ENCODE assay signal across 8 mouse cellular contexts in genomic region chr7:44471880-44472557, GRCm38 (mm10). TPM values are rescaled to one million over a fixed set of nuclear protein-coding genes. Genes with fewer than 3 reads are reported as not detected.
DNase-seq lines count a peak whose midpoint lies in the region; ATAC-seq and TF ChIP-seq lines count a peak whose summit lies in the region.

No protein-coding gene starts in this region.

- TF ChIP-seq CTCF in kidney, adult 2 months (conservative IDR thresholded peaks at IDR 0.05; ENCODE audit: insufficient read depth, insufficient read length, low read depth, low read length): no peak

- TF ChIP-seq POLR2A in kidney, adult 2 months (IDR thresholded peaks at IDR 0.05; ENCODE audit: low read depth, low read length): no peak

- no peak for ATAC-seq in forebrain, embryonic 11.5 days (replicated peaks; ENCODE audit: low FRiP score)
- no peak for ATAC-seq in forebrain, embryonic 13.5 days
- ATAC-seq in midbrain, embryonic 15.5 days (replicated peaks): no peak

- no peak overlapping the region for H3K27ac ChIP-seq in forebrain, embryonic 11.5 days (ENCODE audit: low read depth, low read length)
- H3K27ac ChIP-seq in forebrain, embryonic 13.5 days: no peak overlapping the region
- H3K27ac ChIP-seq in midbrain, embryonic 15.5 days: no peak overlapping the region
- H3K27ac ChIP-seq in kidney, adult 2 months (ENCODE audit: insufficient read depth, low read depth, low read length): no peak overlapping the region

- peaks cover 22% of the 10 kb centered on the region for H3K4me1 ChIP-seq in forebrain, embryonic 11.5 days (replicated peaks; ENCODE audit: control insufficient read depth, insufficient read depth, low read length)
- peaks cover 55% of the 10 kb centered on the region for H3K4me1 ChIP-seq in forebrain, embryonic 13.5 days
- H3K4me1 ChIP-seq in midbrain, embryonic 15.5 days: peaks cover 48% of the 10 kb centered on the region
- H3K4me1 ChIP-seq in kidney, adult 2 months (ENCODE audit: control insufficient read depth, insufficient read depth, low read length): no peaks in the 10 kb centered on the region

- no peak overlapping the region for H3K4me2 ChIP-seq in forebrain, embryonic 11.5 days (ENCODE audit: low read depth, low read length, severe bottlenecking)
- H3K4me2 ChIP-seq in forebrain, embryonic 13.5 days: no peak overlapping the region
- no peak overlapping the region for H3K4me2 ChIP-seq in midbrain, embryonic 15.5 days

- 51% methylated on average over 6 of the region's 6 CpGs for WGBS in forebrain, embryonic 11.5 days
- WGBS in forebrain, embryonic 13.5 days: 47% methylated on average over 6 of the region's 6 CpGs
- WGBS in midbrain, embryonic 15.5 days: 47% methylated on average over 6 of the region's 6 CpGs
- WGBS in kidney, adult 2 months: 47% methylated on average over 6 of the region's 6 CpGs

- no peaks in the 10 kb centered on the region for H3K9me3 ChIP-seq in forebrain, embryonic 11.5 days (ENCODE audit: control insufficient read depth, low read length)
- H3K9me3 ChIP-seq in forebrain, embryonic 13.5 days (replicated peaks): no peaks in the 10 kb centered on the region
- H3K9me3 ChIP-seq in midbrain, embryonic 15.5 days: no peaks in the 10 kb centered on the region

- peak; percentile 49 for DNase-seq in forebrain, embryonic 11.5 days (ENCODE audit: low spot score)
- peak; percentile 8 for DNase-seq in urinary bladder, adult 2 months (ENCODE audit: low spot score)
- DNase-seq in urinary bladder, postnatal 25 days (ENCODE audit: low spot score): no peak
- DNase-seq in heart, postnatal 4 days: peak; percentile 80
- DNase-seq in kidney, adult 2 months: no peak
- DNase-seq in T-cell, adult 2 months (ENCODE audit: low spot score): no peak

- no peaks in the 10 kb centered on the region for H3K36me3 ChIP-seq in forebrain, embryonic 11.5 days (ENCODE audit: control insufficient read depth, insufficient read depth, low read length)
- peaks cover 2% of the 10 kb centered on the region; the same call in 1 of the 2 replicates for H3K36me3 ChIP-seq in forebrain, embryonic 13.5 days (ENCODE audit: poor library complexity, severe bottlenecking)
- no peaks in the 10 kb centered on the region for H3K36me3 ChIP-seq in midbrain, embryonic 15.5 days (replicated peaks)
- H3K36me3 ChIP-seq in kidney, adult 2 months (ENCODE audit: control insufficient read depth, insufficient read depth, low read length): no peaks in the 10 kb centered on the region

- no peak overlapping the region for H3K4me3 ChIP-seq in forebrain, embryonic 11.5 days (ENCODE audit: low read depth, low read length)
- no peak overlapping the region for H3K4me3 ChIP-seq in forebrain, embryonic 13.5 days
- no peak overlapping the region for H3K4me3 ChIP-seq in midbrain, embryonic 15.5 days
- no peak overlapping the region for H3K4me3 ChIP-seq in kidney, adult 2 months (ENCODE audit: insufficient read depth, low read depth, low read length)

- no peak overlapping the region for H3K9ac ChIP-seq in forebrain, embryonic 11.5 days (ENCODE audit: low read length)
- H3K9ac ChIP-seq in forebrain, embryonic 13.5 days: no peak overlapping the region
- H3K9ac ChIP-seq in midbrain, embryonic 15.5 days: no peak overlapping the region

- H3K27me3 ChIP-seq in forebrain, embryonic 11.5 days (ENCODE audit: control insufficient read depth, insufficient read depth, low read length): no peaks in the 10 kb centered on the region
- H3K27me3 ChIP-seq in forebrain, embryonic 13.5 days: peaks cover 7% of the 10 kb centered on the region
- no peaks in the 10 kb centered on the region for H3K27me3 ChIP-seq in midbrain, embryonic 15.5 days (replicated peaks)
- H3K27me3 ChIP-seq in kidney, adult 2 months (replicated peaks; ENCODE audit: control insufficient read depth, insufficient read depth, low read length): no peaks in the 10 kb centered on the region

RNA-seq across cellular contexts. Expression of gene Josd2, which starts 4.2 kb away (rescaled TPM):
- 60.9 and 68.9 TPM in 2 replicates for polyA plus RNA-seq in forebrain, embryonic 11.5 days (2014; fragmentation: Nextera tagmentation; extraction: Ambion mirVana)
- 49.0 and 56.1 TPM in 2 replicates for polyA plus RNA-seq in forebrain, embryonic 13.5 days (2015; fragmentation: Nextera tagmentation; extraction: Ambion mirVana)
- polyA plus RNA-seq in urinary bladder, adult 2 months (2012; rRNA removed): 85.0 and 110 TPM in 2 replicates
- 10 to 100 TPM; 71.8 to 81.4 TPM for total RNA-seq in heart, postnatal 4 days (2021)
- 38.8 and 42.2 TPM in 2 replicates for polyA plus RNA-seq in midbrain, embryonic 15.5 days (2015; fragmentation: Nextera tagmentation; extraction: Ambion mirVana)
- 92.8 and 129 TPM in 2 replicates for polyA plus RNA-seq in kidney, adult 2 months (2012; rRNA removed)

RNA-seq across cellular contexts. Expression of gene Aspdh, which starts 6.8 kb away (rescaled TPM):
- 2.6 and 2.9 TPM in 2 replicates for polyA plus RNA-seq in forebrain, embryonic 11.5 days (2014; fragmentation: Nextera tagmentation; extraction: Ambion mirVana)
- 3.8 and 4.0 TPM in 2 replicates for polyA plus RNA-seq in forebrain, embryonic 13.5 days (2015; fragmentation: Nextera tagmentation; extraction: Ambion mirVana)
- 0.10 and 0.22 TPM in 2 replicates for polyA plus RNA-seq in urinary bladder, adult 2 months (2012; rRNA removed)
- total RNA-seq in heart, postnatal 4 days (2021): 1 to 10 TPM; 2.2 TPM
- 5.8 and 6.0 TPM in 2 replicates for polyA plus RNA-seq in midbrain, embryonic 15.5 days (2015; fragmentation: Nextera tagmentation; extraction: Ambion mirVana)
- 224 and 293 TPM in 2 replicates for polyA plus RNA-seq in kidney, adult 2 months (2012; rRNA removed)

RNA-seq across cellular contexts. Expression of gene Emc10, which starts 24.3 kb away (rescaled TPM):
- 115 and 124 TPM in 2 replicates for polyA plus RNA-seq in forebrain, embryonic 11.5 days (2014; fragmentation: Nextera tagmentation; extraction: Ambion mirVana)
- polyA plus RNA-seq in forebrain, embryonic 13.5 days (2015; fragmentation: Nextera tagmentation; extraction: Ambion mirVana): 101 and 106 TPM in 2 replicates
- polyA plus RNA-seq in urinary bladder, adult 2 months (2012; rRNA removed): 127 TPM in 2 replicates
- 10 to 100 TPM; 91.4 to 93.4 TPM for total RNA-seq in heart, postnatal 4 days (2021)
- polyA plus RNA-seq in midbrain, embryonic 15.5 days (2015; fragmentation: Nextera tagmentation; extraction: Ambion mirVana): 145 and 162 TPM in 2 replicates
- polyA plus RNA-seq in kidney, adult 2 months (2012; rRNA removed): 298 and 346 TPM in 2 replicates

RNA-seq across cellular contexts. Expression of gene Fam71e1, which starts 24.4 kb away (rescaled TPM):
- 22.3 and 25.3 TPM in 2 replicates for polyA plus RNA-seq in forebrain, embryonic 11.5 days (2014; fragmentation: Nextera tagmentation; extraction: Ambion mirVana)
- polyA plus RNA-seq in forebrain, embryonic 13.5 days (2015; fragmentation: Nextera tagmentation; extraction: Ambion mirVana): 30.1 and 35.0 TPM in 2 replicates
- 10.0 and 12.5 TPM in 2 replicates for polyA plus RNA-seq in urinary bladder, adult 2 months (2012; rRNA removed)
- 1 to 10 TPM; 6.3 to 6.7 TPM for total RNA-seq in heart, postnatal 4 days (2021)
- 30.1 and 36.6 TPM in 2 replicates for polyA plus RNA-seq in midbrain, embryonic 15.5 days (2015; fragmentation: Nextera tagmentation; extraction: Ambion mirVana)
- polyA plus RNA-seq in kidney, adult 2 months (2012; rRNA removed): 12.2 and 18.6 TPM in 2 replicates

RNA-seq across cellular contexts. Expression of gene Lrrc4b, which starts 43.2 kb away (rescaled TPM):
- polyA plus RNA-seq in forebrain, embryonic 11.5 days (2014; fragmentation: Nextera tagmentation; extraction: Ambion mirVana): 8.2 and 9.8 TPM in 2 replicates
- polyA plus RNA-seq in forebrain, embryonic 13.5 days (2015; fragmentation: Nextera tagmentation; extraction: Ambion mirVana): 11.6 and 12.6 TPM in 2 replicates
- 1.7 and 2.3 TPM in 2 replicates for polyA plus RNA-seq in urinary bladder, adult 2 months (2012; rRNA removed)
- 10 to 100 TPM; 50.2 to 51.9 TPM for total RNA-seq in heart, postnatal 4 days (2021)
- 16.7 and 18.1 TPM in 2 replicates for polyA plus RNA-seq in midbrain, embryonic 15.5 days (2015; fragmentation: Nextera tagmentation; extraction: Ambion mirVana)
- polyA plus RNA-seq in kidney, adult 2 months (2012; rRNA removed): 0.30 and 0.52 TPM in 2 replicates

Comparison
In these comparisons a context has a peak if more than half of its experiments do, and no peak if none do; other contexts are left out.
1. DNase-seq: peak in forebrain, embryonic 11.5 days (single experiment), urinary bladder, adult 2 months (single experiment) and heart, postnatal 4 days (single experiment); none in urinary bladder, postnatal 25 days (single experiment), kidney, adult 2 months (single experiment) and T-cell, adult 2 months (single experiment).
2. RNA of gene Aspdh, which starts 6.8 kb away (polyA plus RNA-seq): 224 to 293 TPM in kidney, adult 2 months; 5.8 to 6.0 TPM in midbrain, embryonic 15.5 days, 3.8 to 4.0 TPM in forebrain, embryonic 13.5 days, 2.6 to 2.9 TPM in forebrain, embryonic 11.5 days and 0.10 to 0.22 TPM in urinary bladder, adult 2 months; every median in the first group is over 10 times any median in the second.